Mouse (Mus musculus) midbrain, embryonic 13.5 days (tissue): ENCODE measurements at regions not wholly inside any gene's neighbourhood (a gene's known extent, or its start where the extent isn't known, plus 50 kb on each side); places are given as distances from the start of the nearest gene placed in this dataset.

Experiments used
- ATAC-seq: fragments of 200-750 bp; cut with Nextera tagmentation; 2 replicates; pipeline ENCODE4 v1.8.0; 2017; ENCODE audit warnings: mild to moderate bottlenecking, moderate TSS enrichment, moderate library complexity
- H3K27ac ChIP-seq: fragments of 300-500 bp; sonication (generic); 2 replicates; pipeline ENCODE4 v1.5.1; 2015; ENCODE audit warnings: inconsistent platforms, mild to moderate bottlenecking, moderate library complexity
- H3K27me3 ChIP-seq: fragments of 300-500 bp; sonication (generic); 2 replicates; pipeline ENCODE4 v1.6.1; 2015; ENCODE audit warnings: mild to moderate bottlenecking, inconsistent platforms
- H3K36me3 ChIP-seq: fragments of 300-500 bp; sonication (generic); 2 replicates; pipeline ENCODE4 v1.6.1; 2015; ENCODE audit warnings: mild to moderate bottlenecking, inconsistent platforms
- H3K4me1 ChIP-seq: fragments of 300-500 bp; sonication (generic); replicated peaks from 2 replicates; pipeline ENCODE4 v1.6.1; 2015; ENCODE audit warnings: inconsistent platforms
- H3K4me2 ChIP-seq: fragments of 300-500 bp; sonication (generic); replicated peaks from 2 replicates; pipeline ENCODE4 v1.6.1; 2015; ENCODE audit warnings: moderate library complexity, mild to moderate bottlenecking, inconsistent platforms
- H3K4me3 ChIP-seq: fragments of 300-500 bp; sonication (generic); replicated peaks from 2 replicates; pipeline ENCODE4 v1.5.1; 2015; ENCODE audit warnings: mild to moderate bottlenecking, inconsistent platforms
- H3K9ac ChIP-seq: fragments of 300-500 bp; sonication (generic); replicated peaks from 2 replicates; pipeline ENCODE4 v1.6.1; 2015; ENCODE audit warnings: mild to moderate bottlenecking, inconsistent platforms
- H3K9me3 ChIP-seq: fragments of 300-500 bp; sonication (generic); 2 replicates; pipeline ENCODE4 v1.6.1; 2016; ENCODE audit warnings: mild to moderate bottlenecking, inconsistent platforms
- WGBS: fragments of 180-500 bp; shearing (Covaris S2); methylation state at CpG from one replicate; pipeline ENCODE4 v1.1.7; 2015; 5-methylcytosine and 5-hydroxymethylcytosine counted together

- no peak overlapping the region for H3K27ac ChIP-seq
- H3K27me3 ChIP-seq = no peaks in the 10 kb centered on the region
- no peaks in the 10 kb centered on the region for H3K4me1 ChIP-seq
- WGBS = 61% methylated on average over 2 of the region's 2 CpGs
- H3K9ac ChIP-seq = no peak overlapping the region
- no peak for ATAC-seq
- no peak overlapping the region for H3K4me3 ChIP-seq
- no peaks in the 10 kb centered on the region for H3K36me3 ChIP-seq
- H3K9me3 ChIP-seq = no peaks in the 10 kb centered on the region
- H3K4me2 ChIP-seq = no peak overlapping the region
Observed at GRCm38 (mm10) chr16:50847693-50848092, 256.7 kb upstream of the Ccdc54 start.

- 73% methylated on average over 4 of the region's 4 CpGs for WGBS
- Histone ChIP-seq H3K9me3 (no peaks in the 10 kb centered on the region), H3K27ac (no peak overlapping the region), H3K4me1 (0 out of 2 replicates have a peak, but pooled peaks cover 5% of the 10 kb centered on the region), H3K4me3 (no peak overlapping the region), H3K27me3 (no peaks in the 10 kb centered on the region), H3K4me2 (no peak overlapping the region), H3K9ac (no peak overlapping the region), H3K36me3 (no peaks in the 10 kb centered on the region)
- ATAC-seq = no peak
Observed at GRCm38 (mm10) chr16:50846505-50846904, 255.6 kb upstream of the Ccdc54 start.

GRCm38 (mm10) chr16:50841677-50842580 is 251.0 kb upstream of the Ccdc54 start:
- Histone ChIP-seq H3K36me3 (no peaks in the 10 kb centered on the region), H3K27me3 (no peaks in the 10 kb centered on the region), H3K9me3 (no peaks in the 10 kb centered on the region), H3K27ac (no peak overlapping the region), H3K4me1 (0 out of 2 replicates have a peak, but pooled peaks cover 5% of the 10 kb centered on the region), H3K4me3 (no peak overlapping the region), H3K9ac (no peak overlapping the region), H3K4me2 (no peak overlapping the region; the same call in 1 of the 2 replicates)
- ATAC-seq = peak; percentile 94
- 46% methylated on average over 15 of the region's 15 CpGs for WGBS

- Histone ChIP-seq H3K4me3 (no peak overlapping the region), H3K4me1 (0 out of 2 replicates have a peak, but pooled peaks cover 5% of the 10 kb centered on the region), H3K4me2 (no peak overlapping the region), H3K9ac (no peak overlapping the region), H3K27me3 (no peaks in the 10 kb centered on the region), H3K9me3 (no peaks in the 10 kb centered on the region), H3K36me3 (no peaks in the 10 kb centered on the region), H3K27ac (no peak overlapping the region)
- ATAC-seq = peak; percentile 51; the same call in 1 of the 2 replicates
- 70% methylated on average over 10 of the region's 10 CpGs for WGBS
Observed at GRCm38 (mm10) chr16:50841205-50841604, 250.3 kb upstream of the Ccdc54 start.

- H3K4me3 ChIP-seq = no peak overlapping the region
- H3K9me3 ChIP-seq = no peaks in the 10 kb centered on the region
- no peak for ATAC-seq
- no peak overlapping the region for H3K27ac ChIP-seq
- H3K4me1 ChIP-seq = 0 out of 2 replicates have a peak, but pooled peaks cover 5% of the 10 kb centered on the region
- H3K4me2 ChIP-seq = no peak overlapping the region
- 76% methylated on average over 9 of the region's 9 CpGs for WGBS
- no peaks in the 10 kb centered on the region for H3K27me3 ChIP-seq
- no peaks in the 10 kb centered on the region for H3K36me3 ChIP-seq
- no peak overlapping the region for H3K9ac ChIP-seq
Observed at GRCm38 (mm10) chr16:50839665-50840064, 248.7 kb upstream of the Ccdc54 start.

- Histone ChIP-seq H3K27me3 (no peaks in the 10 kb centered on the region), H3K36me3 (no peaks in the 10 kb centered on the region), H3K9ac (no peak overlapping the region), H3K4me1 (0 out of 2 replicates have a peak, but pooled peaks cover 5% of the 10 kb centered on the region), H3K27ac (no peak overlapping the region), H3K4me2 (no peak overlapping the region), H3K9me3 (no peaks in the 10 kb centered on the region), H3K4me3 (no peak overlapping the region)
- WGBS = 82% methylated on average over 9 of the region's 9 CpGs
- ATAC-seq = no peak
Observed at GRCm38 (mm10) chr16:50837416-50837815, 246.5 kb upstream of the Ccdc54 start.

- WGBS = 77% methylated on average over 4 of the region's 4 CpGs
- H3K9me3 ChIP-seq = no peaks in the 10 kb centered on the region
- ATAC-seq = no peak
- H3K36me3 ChIP-seq = no peaks in the 10 kb centered on the region
- no peaks in the 10 kb centered on the region for H3K27me3 ChIP-seq
- H3K27ac ChIP-seq = no peak overlapping the region
- no peak overlapping the region for H3K4me2 ChIP-seq
- no peak overlapping the region for H3K9ac ChIP-seq
- no peak overlapping the region for H3K4me3 ChIP-seq
- H3K4me1 ChIP-seq = no peaks in the 10 kb centered on the region
Observed at GRCm38 (mm10) chr16:50836457-50836856, 245.5 kb upstream of the Ccdc54 start.

GRCm38 (mm10) chr16:50833357-50833756 is 242.4 kb upstream of the Ccdc54 start:
- Histone ChIP-seq H3K4me3 (no peak overlapping the region), H3K9me3 (no peaks in the 10 kb centered on the region), H3K27ac (no peak overlapping the region), H3K4me1 (no peaks in the 10 kb centered on the region), H3K9ac (no peak overlapping the region), H3K4me2 (no peak overlapping the region), H3K27me3 (no peaks in the 10 kb centered on the region), H3K36me3 (no peaks in the 10 kb centered on the region)
- WGBS = 91% methylated on average over 2 of the region's 2 CpGs
- no peak for ATAC-seq

GRCm38 (mm10) chr16:50822352-50822751 is 231.4 kb upstream of the Ccdc54 start:
- Histone ChIP-seq H3K36me3 (no peaks in the 10 kb centered on the region), H3K4me1 (no peaks in the 10 kb centered on the region), H3K9ac (no peak overlapping the region), H3K4me3 (no peak overlapping the region), H3K9me3 (no peaks in the 10 kb centered on the region), H3K27ac (no peak overlapping the region), H3K4me2 (no peak overlapping the region), H3K27me3 (no peaks in the 10 kb centered on the region)
- ATAC-seq = no peak
- 70% methylated on average over 7 of the region's 7 CpGs for WGBS

GRCm38 (mm10) chr16:50814626-50815025 is 223.7 kb upstream of the Ccdc54 start:
- Histone ChIP-seq H3K4me1 (no peaks in the 10 kb centered on the region), H3K4me2 (no peak overlapping the region), H3K27ac (no peak overlapping the region), H3K9me3 (no peaks in the 10 kb centered on the region), H3K4me3 (no peak overlapping the region), H3K9ac (no peak overlapping the region), H3K36me3 (no peaks in the 10 kb centered on the region), H3K27me3 (no peaks in the 10 kb centered on the region)
- no peak for ATAC-seq
- WGBS = 84% methylated on average over 4 of the region's 4 CpGs

- Histone ChIP-seq H3K4me3 (no peak overlapping the region), H3K9ac (no peak overlapping the region), H3K4me1 (no peaks in the 10 kb centered on the region), H3K27me3 (no peaks in the 10 kb centered on the region), H3K27ac (no peak overlapping the region), H3K4me2 (no peak overlapping the region), H3K9me3 (no peaks in the 10 kb centered on the region), H3K36me3 (no peaks in the 10 kb centered on the region)
- 51% methylated on average over 10 of the region's 10 CpGs for WGBS
- ATAC-seq = peak; percentile 82
Observed at GRCm38 (mm10) chr16:50799145-50799794, 208.3 kb upstream of the Ccdc54 start.

GRCm38 (mm10) chr16:50798095-50798494 is 207.1 kb upstream of the Ccdc54 start:
- H3K27me3 ChIP-seq = no peaks in the 10 kb centered on the region
- WGBS = 86% methylated on average over 6 of the region's 6 CpGs
- H3K9me3 ChIP-seq = no peaks in the 10 kb centered on the region

More at GRCm38 (mm10) chr16:50798095-50798494, 207.1 kb upstream of the Ccdc54 start:
- no peak for ATAC-seq
- no peak overlapping the region for H3K4me2 ChIP-seq
- H3K4me3 ChIP-seq = no peak overlapping the region
- no peak overlapping the region for H3K9ac ChIP-seq
- H3K27ac ChIP-seq = no peak overlapping the region
- H3K4me1 ChIP-seq = no peaks in the 10 kb centered on the region
- H3K36me3 ChIP-seq = no peaks in the 10 kb centered on the region
